Mouse (Mus musculus) induced T-regulatory cell, adult 2 months (primary cell): ENCODE measurements around the gene Cacna1s.

ENCODE experiments used
- DNase-seq: peaks from one replicate; pipeline ENCODE4 v3.0.0-alpha.2; 2012; ENCODE audit warnings: low read depth

Cacna1s gene

DNA sequence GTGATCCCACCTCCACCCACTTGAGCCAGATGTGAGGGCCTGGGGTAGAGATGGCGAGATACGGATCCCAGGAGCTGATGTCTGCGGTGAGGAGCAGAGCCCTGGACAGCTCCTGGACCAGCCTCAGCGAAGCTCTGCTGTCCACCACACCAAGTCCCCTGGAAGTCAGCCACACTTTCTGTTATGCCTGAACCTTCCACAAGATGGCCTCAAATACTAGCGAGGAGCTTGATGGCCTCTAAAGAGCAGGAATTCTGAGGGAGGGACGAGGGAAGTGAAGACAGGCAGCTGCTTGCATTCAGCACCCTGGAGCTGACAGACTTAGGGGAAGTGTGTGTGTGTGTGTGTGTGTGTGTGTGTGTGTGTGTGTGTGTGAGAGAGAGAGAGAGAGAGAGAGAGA lies 1.1 kb upstream of the Cacna1s start:
- peak; percentile 51 for DNase-seq

- DNase-seq: no peak
Observed at GRCm38 (mm10) chr1:136055771-136056170, 3.2 kb downstream of the Cacna1s start.

DNA sequence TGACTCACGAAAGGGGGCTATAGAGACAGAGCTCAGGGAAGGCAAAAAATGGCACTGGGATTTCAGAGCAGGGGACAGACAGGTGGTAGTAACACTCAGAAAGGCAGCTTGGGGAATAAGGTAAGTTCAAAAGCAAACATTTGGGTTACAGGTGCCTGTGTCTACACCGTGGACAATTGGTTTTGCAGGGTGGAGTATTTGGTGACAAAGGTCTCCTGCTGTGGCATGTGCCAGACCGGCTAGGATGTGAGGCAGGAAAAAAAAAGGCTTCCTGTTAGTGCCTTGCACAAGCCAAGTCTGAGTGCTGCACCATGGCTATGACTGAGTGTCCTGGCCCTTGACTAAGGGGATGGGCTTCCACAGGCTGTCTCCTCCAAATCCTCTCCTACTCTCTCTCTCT lies 6.0 kb downstream of the Cacna1s start:
- DNase-seq: no peak

DNA sequence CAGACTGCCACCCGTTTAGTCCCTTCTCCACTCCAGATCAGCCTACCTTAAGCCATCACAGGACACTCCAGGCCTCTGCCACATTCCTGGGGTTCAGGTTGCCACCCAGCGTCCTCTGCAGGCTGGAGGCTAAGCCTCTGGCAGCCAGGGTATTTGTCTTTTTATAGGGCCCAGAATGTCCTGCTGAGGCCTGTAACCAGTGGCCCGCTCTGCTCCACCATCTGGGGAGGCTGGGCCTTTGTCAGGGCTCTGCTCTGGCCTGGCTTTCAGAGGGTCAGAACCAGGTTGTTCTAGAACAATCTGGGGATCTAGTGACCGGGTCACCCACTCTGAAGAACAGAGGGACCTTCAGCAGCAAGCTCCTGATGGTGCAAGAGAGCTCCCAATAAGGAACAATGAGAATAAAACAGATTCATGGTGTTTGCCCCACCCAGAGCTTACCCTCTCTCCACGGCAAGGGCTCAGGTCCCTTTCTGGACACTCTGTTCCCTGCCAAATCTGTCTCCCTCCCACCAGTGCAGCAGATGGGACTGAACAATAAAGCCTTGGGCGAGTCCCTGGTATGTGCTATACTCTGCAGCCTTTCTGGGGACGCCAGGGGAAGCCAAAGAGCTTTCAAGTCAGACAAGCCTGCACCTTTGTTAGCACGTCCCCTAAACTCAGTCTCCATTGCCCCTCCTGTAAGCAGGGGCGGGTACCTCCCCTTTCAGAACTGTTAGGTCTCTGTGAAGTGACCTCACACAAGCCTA lies 8.7 kb downstream of the Cacna1s start:
- DNase-seq: no peak

DNA sequence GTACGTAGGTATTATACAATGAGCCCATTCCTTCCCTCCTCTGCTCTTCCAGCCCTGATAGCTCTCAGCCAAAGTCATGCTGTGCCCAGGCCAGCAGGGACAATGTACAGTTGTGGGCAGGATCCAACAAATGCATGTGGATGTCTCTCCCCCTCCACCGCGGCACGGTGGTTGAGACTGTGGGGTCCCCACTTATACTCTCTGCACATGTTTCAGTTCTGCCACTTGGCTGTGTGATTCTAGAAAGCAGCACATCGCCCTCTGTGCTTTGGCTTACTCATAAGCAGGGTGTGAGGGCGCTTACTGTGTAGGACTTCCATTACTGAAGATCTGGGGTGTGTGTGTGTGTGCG lies 9.2 kb downstream of the Cacna1s start:
- no peak for DNase-seq

DNA sequence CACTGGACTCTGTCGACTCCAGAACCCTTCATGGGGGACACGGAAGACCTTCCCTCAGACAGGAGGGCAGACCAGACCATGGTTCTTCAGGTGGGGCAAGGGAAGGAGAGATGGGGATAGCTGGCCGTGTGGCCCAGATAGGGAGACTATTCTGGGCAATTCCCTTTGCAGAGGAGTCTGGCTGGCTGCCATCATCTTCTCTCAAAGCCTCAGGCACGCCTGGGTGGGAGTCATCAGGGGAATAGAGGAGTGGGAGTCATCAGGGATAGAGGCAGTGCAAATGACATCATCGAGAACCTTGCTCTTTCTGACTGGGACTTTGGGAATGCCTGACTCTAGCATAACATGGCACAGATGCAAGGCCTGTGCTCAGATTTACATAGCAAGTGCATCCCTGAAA lies 11.4 kb downstream of the Cacna1s start:
- DNase-seq: no peak

DNA sequence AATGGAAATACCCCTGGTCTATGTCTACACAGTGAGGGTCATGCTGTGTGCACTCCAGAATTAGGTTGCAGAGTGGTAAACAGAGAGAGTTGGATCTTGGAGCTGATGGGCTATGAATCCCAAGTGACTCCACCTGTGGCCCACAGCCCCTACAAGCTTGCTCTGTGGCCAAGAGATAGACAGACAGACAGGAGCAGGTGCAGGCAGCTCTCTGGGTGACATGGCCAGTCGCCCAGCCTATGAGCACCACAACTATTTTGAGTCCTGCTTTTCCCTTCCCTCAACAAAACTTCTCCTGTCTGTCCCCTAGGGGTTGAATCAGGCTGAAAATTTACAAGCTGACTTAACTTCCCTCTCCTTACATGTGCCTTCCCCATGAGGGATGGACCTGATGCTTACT lies 14.1 kb downstream of the Cacna1s start:
- no peak for DNase-seq

- DNase-seq: no peak
Observed at GRCm38 (mm10) chr1:136067579-136067978, 15.0 kb downstream of the Cacna1s start.

GRCm38 (mm10) chr1:136076086-136076485 lies 23.5 kb downstream of the Cacna1s start:
- DNase-seq: peak; percentile 28

GRCm38 (mm10) chr1:136077656-136078055 lies 25.1 kb downstream of the Cacna1s start:
- no peak for DNase-seq

- DNase-seq: no peak
Observed at GRCm38 (mm10) chr1:136081161-136081560, 28.6 kb downstream of the Cacna1s start.

- no peak for DNase-seq
Observed at GRCm38 (mm10) chr1:136085988-136086685, 33.6 kb downstream of the Cacna1s start.

GRCm38 (mm10) chr1:136089368-136090165 lies 37.0 kb downstream of the Cacna1s start:
- DNase-seq: no peak

DNA sequence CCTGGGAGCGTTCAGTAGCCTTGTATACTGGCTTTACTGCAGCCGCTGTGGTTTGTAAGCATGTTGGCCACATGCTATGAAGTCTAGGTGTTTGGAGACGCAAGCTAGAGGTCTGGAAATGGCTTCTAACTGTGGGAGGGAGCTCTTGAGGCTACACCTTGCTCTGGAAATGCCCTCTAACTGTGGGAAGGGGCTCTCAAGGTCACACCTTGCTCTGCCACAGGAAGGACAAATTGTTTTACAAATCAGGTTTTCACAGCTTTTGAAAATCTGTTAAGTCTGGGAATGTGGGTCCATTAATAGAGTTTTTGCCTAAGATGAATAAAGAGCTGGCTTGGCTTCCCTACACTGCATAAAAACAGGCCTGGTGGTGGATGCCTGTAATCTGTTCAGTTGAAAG lies 41.2 kb downstream of the Cacna1s start:
- DNase-seq: no peak

DNA sequence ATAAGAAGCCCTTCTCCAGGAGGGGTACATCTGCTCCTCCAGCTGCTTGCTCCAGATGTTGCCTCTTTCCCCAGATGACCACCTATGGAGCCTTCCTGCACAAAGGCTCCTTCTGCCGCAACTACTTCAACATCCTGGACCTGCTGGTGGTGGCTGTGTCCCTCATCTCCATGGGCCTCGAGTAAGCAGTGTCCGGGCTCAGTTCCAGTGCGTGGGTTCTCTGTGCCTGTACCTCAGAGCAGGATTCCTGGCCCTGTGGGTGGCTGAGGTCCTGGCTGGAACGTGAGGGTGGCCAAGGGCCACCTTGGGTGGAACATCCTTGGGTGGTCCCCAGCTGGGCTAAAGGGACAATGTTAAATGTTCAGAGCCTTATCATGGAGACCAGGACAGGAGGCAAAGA lies 42.3 kb downstream of the Cacna1s start:
- no peak for DNase-seq

- no peak for DNase-seq
Observed at GRCm38 (mm10) chr1:136102094-136102493, 49.5 kb downstream of the Cacna1s start.

DNA sequence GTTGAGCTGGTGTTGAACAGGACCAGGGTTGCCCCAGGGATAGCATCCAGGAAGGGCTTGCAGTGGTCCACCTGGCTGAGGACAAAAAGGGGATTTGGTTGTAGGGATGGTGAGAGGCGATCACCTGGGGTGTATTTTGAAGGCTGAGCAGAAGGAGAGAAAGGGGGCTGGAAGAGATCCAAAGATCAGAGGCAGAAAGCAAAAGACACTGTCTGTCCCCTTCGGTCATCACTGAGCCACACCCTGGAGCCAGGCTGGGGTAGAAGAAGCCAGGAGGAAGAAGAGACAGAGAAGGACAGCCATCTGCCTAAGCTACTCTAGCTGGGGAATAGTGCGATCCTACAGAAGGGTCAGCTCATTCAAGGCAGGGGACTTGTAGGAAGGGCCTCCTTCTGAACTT lies 50.0 kb downstream of the Cacna1s start:
- no peak for DNase-seq

GRCm38 (mm10) chr1:136102981-136103380 lies 50.4 kb downstream of the Cacna1s start:
- DNase-seq: no peak

DNA sequence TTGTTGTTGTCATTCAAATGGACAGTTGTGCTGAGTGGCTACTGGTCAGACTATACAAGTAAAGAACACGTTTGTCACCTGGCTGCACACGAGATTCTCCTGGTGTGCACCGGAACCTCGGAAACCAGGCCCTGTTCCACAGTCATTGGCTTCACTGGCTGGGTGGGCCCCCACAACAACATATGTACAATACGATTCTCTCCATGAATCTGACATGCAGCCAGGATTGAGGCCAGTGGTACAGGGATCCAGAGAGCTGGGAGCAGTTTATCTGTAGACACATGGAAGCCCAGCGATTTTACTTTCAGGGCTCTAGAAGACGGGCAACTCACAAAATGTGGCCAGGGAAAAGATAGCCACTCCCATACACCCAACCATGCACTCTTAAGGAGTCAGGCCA lies 51.1 kb downstream of the Cacna1s start:
- no peak for DNase-seq

DNA sequence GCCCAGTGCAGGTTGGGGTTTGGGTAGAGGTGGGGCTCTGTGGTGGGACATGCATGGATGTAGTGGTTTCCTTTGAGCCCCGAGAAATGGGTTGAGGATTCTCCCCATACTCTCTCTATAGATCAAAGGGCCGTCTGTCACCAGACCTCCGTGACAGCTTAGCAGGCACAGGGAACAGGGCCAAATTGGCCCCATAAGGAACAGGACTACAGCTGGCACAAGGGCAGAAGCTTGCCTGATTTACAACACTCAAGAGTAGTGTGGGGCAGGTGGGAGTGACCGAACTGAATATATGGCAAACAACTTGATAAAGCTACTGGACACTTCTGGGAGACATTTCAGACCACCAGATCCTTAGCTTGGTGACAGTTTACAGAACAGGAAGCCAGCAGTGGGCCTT lies 52.2 kb downstream of the Cacna1s start:
- no peak for DNase-seq

DNA sequence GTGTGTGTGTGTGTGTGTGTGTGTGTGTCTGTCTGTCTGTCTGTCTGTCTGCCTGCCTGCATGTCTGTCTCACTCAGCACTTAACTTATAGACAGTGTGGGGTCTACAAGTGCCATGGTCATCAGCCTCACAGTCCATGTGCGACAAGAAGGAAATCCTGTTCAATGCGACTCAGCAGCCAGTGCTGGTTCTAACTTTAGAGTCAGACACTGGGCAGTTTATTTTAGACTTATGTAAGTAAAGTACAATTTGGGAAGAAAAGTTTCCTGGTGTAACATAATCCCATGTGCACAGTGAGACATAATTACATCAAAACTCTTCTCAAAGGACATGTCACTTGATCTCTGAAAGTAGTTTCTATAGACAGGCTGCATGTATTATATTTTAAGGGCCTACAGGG lies 56.9 kb downstream of the Cacna1s start:
- DNase-seq: no peak

DNA sequence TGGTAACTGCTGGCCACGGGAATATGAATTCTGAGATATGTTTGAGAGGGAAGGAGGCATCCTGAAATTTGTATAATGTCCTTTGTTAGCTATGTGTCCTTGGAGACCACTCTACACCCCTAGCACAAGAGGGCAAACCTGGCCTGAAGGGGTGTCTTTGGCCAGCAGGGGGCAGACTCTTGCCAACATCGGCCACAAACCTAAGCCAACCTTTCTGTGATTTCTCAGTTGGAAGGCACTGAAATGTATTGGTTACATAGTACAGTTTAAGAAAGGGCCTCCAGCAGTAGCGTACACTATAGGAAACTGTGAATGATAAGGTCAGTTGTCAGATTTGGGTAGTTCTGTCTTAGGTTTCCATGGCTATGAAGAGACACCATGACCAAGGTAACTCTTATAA lies 63.6 kb downstream of the Cacna1s start:
- peak; percentile 90 for DNase-seq

- peak; percentile 81 for DNase-seq
Observed at GRCm38 (mm10) chr1:136117069-136117468, 64.5 kb downstream of the Cacna1s start.
